Mouse (Mus musculus) midbrain, embryonic 11.5 days (tissue): Measurements from ENCODE around the gene Tenm3. TPM values are rescaled to one million over a fixed set of nuclear protein-coding genes. Genes with fewer than 3 reads are reported as not detected.
A peak's percentile ranks its signal among the peaks of the same experiment; 100 is the strongest.

Experiments
- ATAC-seq: fragments of 200-750 bp; cut with Nextera tagmentation; 2 replicates; pipeline ENCODE4 v1.8.0; 2017; ENCODE audit warnings: moderate TSS enrichment, moderate library complexity; ENCODE audit not compliant: low FRiP score
- DNase-seq: peaks from one replicate; pipeline ENCODE4 v3.0.0; 2015; ENCODE audit warnings: low spot score; ENCODE audit errors: missing footprints
- H3K27ac ChIP-seq: fragments of 300-500 bp; sonication (generic); 2 replicates; pipeline ENCODE4 v1.5.1; 2014; ENCODE audit warnings: low read depth, low read length
- H3K27me3 ChIP-seq: fragments of 300-500 bp; sonication (generic); 2 replicates; pipeline ENCODE4 v1.6.1; 2014; ENCODE audit warnings: mild to moderate bottlenecking, low read length, moderate library complexity, mixed read lengths; ENCODE audit not compliant: control insufficient read depth, insufficient read depth
- H3K36me3 ChIP-seq: fragments of 300-500 bp; sonication (generic); 2 replicates; pipeline ENCODE4 v1.6.1; 2014; ENCODE audit warnings: mild to moderate bottlenecking, low read length, moderate library complexity, mixed read lengths; ENCODE audit not compliant: control insufficient read depth, insufficient read depth
- H3K4me1 ChIP-seq: fragments of 300-500 bp; sonication (generic); 2 replicates; pipeline ENCODE4 v1.6.1; 2014; ENCODE audit warnings: low read length; ENCODE audit not compliant: control insufficient read depth, insufficient read depth
- H3K4me2 ChIP-seq: fragments of 300-500 bp; sonication (generic); 2 replicates; pipeline ENCODE4 v1.6.1; 2014; ENCODE audit warnings: mild to moderate bottlenecking, moderate library complexity
- H3K4me3 ChIP-seq: fragments of 300-500 bp; sonication (generic); 2 replicates; pipeline ENCODE4 v1.5.1; 2014; ENCODE audit warnings: low read depth, low read length
- H3K9ac ChIP-seq: fragments of 300-500 bp; sonication (generic); 2 replicates; pipeline ENCODE4 v1.6.1; 2014; ENCODE audit warnings: low read length
- H3K9me3 ChIP-seq: fragments of 300-500 bp; sonication (generic); 2 replicates; pipeline ENCODE4 v1.6.1; 2016; ENCODE audit warnings: low read length; ENCODE audit not compliant: control insufficient read depth
- WGBS: fragments of 180-500 bp; shearing (Covaris S2); extraction: QIAGEN DNeasy Blood & Tissue Kit; methylation state at CpG from one replicate; pipeline ENCODE4 v1.1.7; 2014; 5-methylcytosine and 5-hydroxymethylcytosine counted together
- polyA plus RNA-seq: library from polyadenylated mRNA; unstranded; fragments of >200 nt; fragmentation: Nextera tagmentation; extraction: Ambion mirVana; gene quantifications from 2 replicates; pipeline ENCODE4 v1.2.1, GENCODE M21; 2014

Tenm3 gene
- polyA plus RNA-seq, 1 experiment from 2014 or later: 39.6 TPM

GRCm38 (mm10) chr8:48766545-48767234 is 77.1 kb downstream of the Tenm3 start:
- Histone ChIP-seq H3K4me1 (peaks cover 15% of the 10 kb centered on the region), H3K36me3 (no peaks in the 10 kb centered on the region), H3K4me2 (no peak overlapping the region), H3K9me3 (no peaks in the 10 kb centered on the region), H3K4me3 (no peak overlapping the region), H3K27me3 (no peaks in the 10 kb centered on the region), H3K27ac (no peak overlapping the region), H3K9ac (no peak overlapping the region)
- no peak for DNase-seq
- no peak for ATAC-seq
- WGBS: 74% methylated on average over 16 of the region's 16 CpGs

DNA sequence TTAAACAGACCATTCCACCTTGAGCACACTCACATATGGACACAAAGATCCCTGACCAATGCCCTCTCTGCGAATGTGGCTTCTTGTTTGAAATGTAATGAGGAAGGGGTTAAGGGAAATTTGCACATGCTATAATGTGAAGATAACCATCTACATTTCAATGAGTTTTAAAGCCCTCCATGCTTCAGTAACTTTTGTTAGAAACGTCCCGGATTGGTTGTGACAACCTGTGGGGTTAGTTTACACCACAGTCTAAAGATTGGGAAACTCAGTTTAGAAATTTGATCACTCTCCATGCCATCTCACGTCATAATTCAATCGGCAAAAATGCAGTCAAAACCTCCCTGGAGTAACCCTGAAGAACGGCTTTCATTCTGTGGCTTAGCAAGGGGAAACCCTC is 78.5 kb downstream of the Tenm3 start:
- H3K4me1 ChIP-seq: peaks cover 15% of the 10 kb centered on the region
- 40% methylated on average over 6 of the region's 6 CpGs for WGBS
- ATAC-seq: no peak

DNA sequence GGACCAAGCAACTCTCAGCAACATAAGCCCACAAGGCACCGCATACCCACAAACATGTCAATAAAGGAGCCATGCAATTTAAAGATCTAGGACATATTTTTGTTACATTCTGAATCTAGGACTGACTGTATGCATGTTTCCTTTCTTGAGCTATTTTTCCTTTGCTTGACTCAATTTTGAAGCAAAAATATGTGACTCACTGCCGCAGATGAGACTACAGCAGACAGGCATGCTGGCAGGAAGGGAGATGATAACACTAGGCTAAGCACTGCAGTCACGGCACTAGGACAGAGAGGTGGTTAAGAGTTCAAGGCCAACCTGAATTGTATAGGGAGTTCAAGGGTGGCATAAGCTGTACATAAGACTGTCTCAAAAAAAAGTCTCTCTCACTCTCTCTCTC is 79.7 kb downstream of the Tenm3 start:
- WGBS: 83% methylated on average over 3 of the region's 3 CpGs
- H3K4me2 ChIP-seq: no peak overlapping the region
- no peaks in the 10 kb centered on the region for H3K27me3 ChIP-seq
- no peaks in the 10 kb centered on the region for H3K9me3 ChIP-seq
- ATAC-seq: no peak
- no peak for DNase-seq
- no peak overlapping the region for H3K4me3 ChIP-seq
- H3K36me3 ChIP-seq: no peaks in the 10 kb centered on the region
- H3K4me1 ChIP-seq: peaks cover 15% of the 10 kb centered on the region
- no peak overlapping the region for H3K9ac ChIP-seq
- no peak overlapping the region for H3K27ac ChIP-seq

More for the DNA sequence above, 78.5 kb downstream of the Tenm3 start:
- no peak for DNase-seq
- H3K36me3 ChIP-seq: no peaks in the 10 kb centered on the region
- no peaks in the 10 kb centered on the region for H3K27me3 ChIP-seq
- no peak overlapping the region for H3K9ac ChIP-seq
- no peak overlapping the region for H3K27ac ChIP-seq
- H3K4me3 ChIP-seq: no peak overlapping the region
- no peaks in the 10 kb centered on the region for H3K9me3 ChIP-seq
- no peak overlapping the region for H3K4me2 ChIP-seq

GRCm38 (mm10) chr8:48756874-48757273 is 86.9 kb downstream of the Tenm3 start:
- H3K4me1 ChIP-seq: 0 out of 2 replicates have a peak, but pooled peaks cover 4% of the 10 kb centered on the region
- no peaks in the 10 kb centered on the region for H3K9me3 ChIP-seq
- no peaks in the 10 kb centered on the region for H3K27me3 ChIP-seq
- H3K4me2 ChIP-seq: no peak overlapping the region
- H3K9ac ChIP-seq: no peak overlapping the region
- no peaks in the 10 kb centered on the region for H3K36me3 ChIP-seq
- H3K27ac ChIP-seq: no peak overlapping the region
- no peak overlapping the region for H3K4me3 ChIP-seq
- ATAC-seq: no peak
- 82% methylated on average over 2 of the region's 2 CpGs for WGBS
- DNase-seq: no peak

GRCm38 (mm10) chr8:48755492-48755891 is 88.3 kb downstream of the Tenm3 start:
- no peak overlapping the region for H3K27ac ChIP-seq
- H3K4me3 ChIP-seq: no peak overlapping the region
- ATAC-seq: no peak
- no peak overlapping the region for H3K9ac ChIP-seq
- H3K4me2 ChIP-seq: no peak overlapping the region
- no peaks in the 10 kb centered on the region for H3K36me3 ChIP-seq
- WGBS: 65% methylated on average over 7 of the region's 7 CpGs
- H3K27me3 ChIP-seq: no peaks in the 10 kb centered on the region
- H3K4me1 ChIP-seq: 0 out of 2 replicates have a peak, but pooled peaks cover 4% of the 10 kb centered on the region
- DNase-seq: no peak
- H3K9me3 ChIP-seq: no peaks in the 10 kb centered on the region

GRCm38 (mm10) chr8:48754959-48755358 is 88.8 kb downstream of the Tenm3 start:
- H3K36me3 ChIP-seq: no peaks in the 10 kb centered on the region
- ATAC-seq (no peak), DNase-seq (no peak)
- H3K27me3 ChIP-seq: no peaks in the 10 kb centered on the region
- H3K4me2 ChIP-seq: no peak overlapping the region
- H3K9ac ChIP-seq: no peak overlapping the region
- no peak overlapping the region for H3K27ac ChIP-seq
- no peaks in the 10 kb centered on the region for H3K9me3 ChIP-seq
- WGBS: 65% methylated on average over 2 of the region's 2 CpGs
- H3K4me3 ChIP-seq: no peak overlapping the region
- H3K4me1 ChIP-seq: 0 out of 2 replicates have a peak, but pooled peaks cover 4% of the 10 kb centered on the region

GRCm38 (mm10) chr8:48751965-48752364 is 91.8 kb downstream of the Tenm3 start:
- no peaks in the 10 kb centered on the region for H3K9me3 ChIP-seq
- peaks cover 12% of the 10 kb centered on the region for H3K4me1 ChIP-seq
- H3K4me3 ChIP-seq: no peak overlapping the region
- no peaks in the 10 kb centered on the region for H3K27me3 ChIP-seq
- H3K27ac ChIP-seq: no peak overlapping the region
- 67% methylated on average over 5 of the region's 5 CpGs for WGBS
- H3K36me3 ChIP-seq: no peaks in the 10 kb centered on the region
- ATAC-seq: no peak
- H3K9ac ChIP-seq: no peak overlapping the region
- DNase-seq: no peak
- H3K4me2 ChIP-seq: no peak overlapping the region

DNA sequence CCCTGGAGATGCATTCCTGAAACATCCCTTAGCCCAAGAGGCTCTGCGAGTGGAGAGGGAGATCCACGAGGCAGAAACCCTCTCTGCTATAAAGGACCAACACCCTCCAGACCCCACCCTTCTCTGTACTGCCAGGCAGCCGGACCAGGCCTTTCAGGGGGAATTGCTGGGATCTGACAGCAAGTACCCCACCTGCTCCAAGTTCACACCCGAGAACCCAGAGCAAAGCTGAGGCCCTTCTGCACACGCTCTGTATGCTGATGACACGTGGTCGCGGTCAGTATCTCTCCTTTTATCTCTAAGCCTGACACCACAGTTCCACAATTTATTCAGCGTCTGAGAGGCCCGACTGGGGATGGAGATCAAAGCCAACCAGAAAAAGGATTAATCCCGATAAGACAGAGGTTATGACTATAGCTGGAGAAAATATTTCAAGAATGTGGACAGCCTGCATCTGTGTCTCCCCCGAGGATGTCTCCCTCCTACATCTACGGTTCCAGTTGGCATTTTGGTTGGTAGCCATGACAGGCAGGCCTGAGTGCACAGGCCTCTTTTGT is 95.2 kb downstream of the Tenm3 start:
- Histone ChIP-seq H3K27ac (no peak overlapping the region; the same call in 1 of the 2 replicates), H3K9ac (no peak overlapping the region), H3K36me3 (no peaks in the 10 kb centered on the region), H3K4me2 (no peak overlapping the region), H3K9me3 (no peaks in the 10 kb centered on the region), H3K4me1 (peaks cover 11% of the 10 kb centered on the region), H3K4me3 (no peak overlapping the region), H3K27me3 (no peaks in the 10 kb centered on the region)
- no peak for DNase-seq
- WGBS: 36% methylated on average over 13 of the region's 13 CpGs
- ATAC-seq: peak; percentile 66

GRCm38 (mm10) chr8:48743912-48744311 is 99.8 kb downstream of the Tenm3 start:
- no peak overlapping the region for H3K4me3 ChIP-seq
- H3K9me3 ChIP-seq: no peaks in the 10 kb centered on the region
- no peak overlapping the region for H3K9ac ChIP-seq
- no peak overlapping the region for H3K4me2 ChIP-seq
- H3K4me1 ChIP-seq: peaks cover 25% of the 10 kb centered on the region
- H3K36me3 ChIP-seq: no peaks in the 10 kb centered on the region
- no peak overlapping the region for H3K27ac ChIP-seq
- WGBS: 91% methylated on average over 4 of the region's 4 CpGs
- no peak for DNase-seq
- no peak for ATAC-seq
- no peaks in the 10 kb centered on the region for H3K27me3 ChIP-seq
